Mouse (Mus musculus) layer of hippocampus, adult 9-10 months (tissue): ENCODE measurements around the gene L3mbtl2.
"Not testable (repeated sequence)": the region's sequence is repeated elsewhere in the genome, so short reads cannot be mapped to it uniquely, and the experiment has no call there.

Experiments
- DNase-seq: peaks from one replicate; pipeline ENCODE4 v3.0.0; 2022; ENCODE audit warnings: low spot score

L3mbtl2 gene

DNA sequence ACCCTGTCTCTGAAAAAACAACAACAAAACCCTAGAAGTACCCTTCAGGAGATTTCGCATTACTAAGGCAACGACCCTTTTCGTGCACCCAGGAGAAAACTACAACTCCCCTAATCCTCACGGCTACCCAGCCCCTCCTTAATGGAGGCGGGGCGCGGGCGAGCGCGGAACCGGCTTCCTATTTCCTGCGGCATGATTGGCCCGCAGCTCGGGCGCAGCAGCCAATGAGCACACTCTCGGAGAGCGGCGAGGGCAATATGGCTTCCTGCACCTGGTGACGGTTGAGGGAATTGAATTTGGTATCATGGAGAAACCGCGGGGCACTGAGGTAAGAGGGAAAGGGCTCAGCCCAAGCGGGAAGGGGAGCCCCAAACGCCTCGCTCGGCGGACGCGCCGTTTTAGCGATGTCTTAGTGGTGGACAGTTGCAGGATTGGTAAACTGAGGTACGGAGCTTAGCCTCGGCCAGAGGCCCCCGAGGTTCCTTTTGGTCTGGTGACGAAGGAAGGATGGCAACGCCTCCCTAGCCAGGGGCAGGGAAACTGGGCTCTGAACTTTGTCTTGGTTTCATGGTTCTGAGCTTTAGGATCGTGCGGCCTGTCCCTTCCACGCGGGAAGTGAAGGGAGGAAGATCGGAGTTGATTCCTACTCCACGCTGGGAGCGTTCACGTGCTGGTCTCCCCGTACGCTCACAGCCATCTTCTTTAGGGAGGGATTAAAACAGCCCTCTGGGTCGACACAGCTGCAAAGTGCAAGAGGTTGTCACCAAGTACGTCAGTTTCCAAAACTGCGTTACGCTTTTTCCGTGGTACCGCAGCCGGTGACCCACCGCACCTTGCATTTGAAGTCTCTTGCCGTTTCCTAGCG is at the start of gene L3mbtl2:
Gene L3mbtl2, plus strand, starts transcription at position 193 of the 865 bp plus-strand sequence.
- peak; percentile 69 for DNase-seq

DNA sequence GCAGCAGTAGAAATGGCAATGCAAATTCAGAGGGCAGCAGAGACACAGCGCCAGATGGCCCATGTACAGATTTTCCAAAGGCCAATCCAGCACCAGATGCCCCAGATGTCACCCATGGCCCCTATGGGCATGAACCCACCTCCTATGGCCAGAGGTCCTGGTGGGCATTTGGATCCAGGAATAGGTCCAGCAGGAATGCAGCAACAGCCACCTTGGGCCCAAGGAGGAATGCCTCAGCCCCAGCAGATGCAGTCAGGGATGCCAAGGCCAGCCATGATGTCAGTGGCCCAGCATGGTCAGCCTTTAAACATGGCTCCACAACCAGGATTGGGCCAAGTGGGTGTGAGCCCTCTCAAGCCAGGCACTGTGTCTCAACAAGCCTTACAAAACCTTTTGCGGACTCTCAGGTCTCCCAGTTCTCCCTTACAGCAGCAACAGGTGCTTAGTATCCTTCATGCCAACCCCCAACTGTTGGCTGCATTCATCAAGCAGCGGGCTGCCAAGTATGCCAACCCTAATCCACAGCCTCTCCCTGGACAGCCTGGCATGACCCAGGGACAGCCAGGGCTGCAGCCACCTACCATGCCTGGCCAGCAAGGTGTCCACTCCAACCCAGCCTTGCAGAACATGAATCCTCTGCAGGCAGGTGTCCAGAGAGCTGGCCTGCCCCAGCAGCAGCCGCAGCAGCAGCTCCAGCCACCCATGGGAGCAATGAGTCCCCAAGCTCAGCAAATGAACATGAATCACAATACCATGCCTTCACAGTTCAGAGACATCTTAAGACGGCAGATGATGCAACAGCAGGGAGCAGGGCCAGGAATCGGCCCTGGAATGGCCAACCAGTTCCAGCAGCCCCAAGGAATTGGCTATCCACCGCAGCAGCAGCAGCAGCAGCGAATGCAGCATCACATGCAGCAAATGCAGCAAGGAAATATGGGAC is 13.9 kb upstream of the L3mbtl2 start:
- no peak for DNase-seq

GRCm38 (mm10) chr15:81650636-81651035 is 13.1 kb upstream of the L3mbtl2 start:
- no peak for DNase-seq

DNA sequence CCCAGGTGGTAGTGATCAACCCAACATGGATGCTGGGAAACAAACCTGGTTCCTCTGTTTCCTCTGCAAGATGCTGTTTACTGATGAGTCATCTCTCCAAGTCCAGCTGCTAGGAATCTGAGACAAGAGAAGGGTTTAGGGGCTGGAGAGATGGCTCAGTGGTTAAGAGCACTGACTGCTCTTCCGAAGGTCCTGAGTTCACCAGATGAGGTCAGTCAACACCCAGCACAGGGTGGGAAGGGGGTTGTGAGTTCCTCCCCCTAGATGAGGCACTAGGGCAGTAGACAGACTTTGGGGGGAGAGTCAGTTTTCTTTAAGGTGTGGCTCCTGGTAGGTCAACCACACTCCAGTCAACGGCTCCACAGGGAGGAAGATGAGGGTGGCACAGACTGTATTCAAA is 2.0 kb upstream of the L3mbtl2 start:
- DNase-seq, result no peak

DNA sequence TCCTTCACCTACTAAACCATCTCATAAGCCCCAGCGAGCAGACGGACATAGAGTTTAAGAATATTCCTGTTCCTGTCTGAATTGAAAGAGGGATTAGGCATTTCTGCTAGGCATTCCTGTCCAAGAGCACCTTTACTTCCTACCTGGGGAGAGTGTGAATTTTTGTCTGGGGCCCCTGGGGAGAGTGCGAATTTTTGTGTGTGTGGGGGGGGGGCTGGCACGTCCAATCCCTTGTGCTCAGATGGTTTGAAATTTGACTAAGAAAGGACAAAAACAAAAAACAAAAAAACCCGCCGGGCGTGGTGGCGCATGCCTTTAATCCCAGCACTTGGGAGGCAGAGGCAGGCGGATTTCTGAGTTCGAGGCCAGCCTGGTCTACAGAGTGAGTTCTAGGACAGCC is 408 bp upstream of the L3mbtl2 start:
- no peak for DNase-seq

GRCm38 (mm10) chr15:81666957-81667356 is 3.3 kb downstream of the L3mbtl2 start:
- no peak for DNase-seq

- no peak for DNase-seq
These were observed 6.5 kb downstream of the L3mbtl2 start for GRCm38 (mm10) chr15:81670231-81670640.

DNA sequence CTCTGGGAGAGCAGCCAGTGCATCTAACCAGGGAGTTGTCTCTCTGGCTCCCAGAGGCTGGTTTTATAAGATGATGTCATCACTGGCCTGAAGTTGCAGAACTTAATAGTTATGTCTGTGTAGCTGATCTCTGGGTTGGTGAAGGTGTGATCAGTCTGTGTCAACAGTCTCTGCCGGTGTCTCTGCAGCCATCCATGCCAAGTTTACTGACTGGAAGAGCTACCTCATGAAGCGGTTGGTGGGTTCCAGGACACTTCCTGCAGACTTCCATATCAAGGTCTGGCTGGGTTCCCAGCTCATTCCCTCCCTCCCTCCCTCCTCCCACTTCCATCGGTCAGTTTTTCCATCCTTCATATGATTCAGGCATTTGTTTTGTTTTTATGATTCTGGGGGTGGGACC is 12.9 kb downstream of the L3mbtl2 start:
- DNase-seq, result no peak

GRCm38 (mm10) chr15:81680301-81680805 is 16.7 kb downstream of the L3mbtl2 start:
- DNase-seq, result no peak

DNA sequence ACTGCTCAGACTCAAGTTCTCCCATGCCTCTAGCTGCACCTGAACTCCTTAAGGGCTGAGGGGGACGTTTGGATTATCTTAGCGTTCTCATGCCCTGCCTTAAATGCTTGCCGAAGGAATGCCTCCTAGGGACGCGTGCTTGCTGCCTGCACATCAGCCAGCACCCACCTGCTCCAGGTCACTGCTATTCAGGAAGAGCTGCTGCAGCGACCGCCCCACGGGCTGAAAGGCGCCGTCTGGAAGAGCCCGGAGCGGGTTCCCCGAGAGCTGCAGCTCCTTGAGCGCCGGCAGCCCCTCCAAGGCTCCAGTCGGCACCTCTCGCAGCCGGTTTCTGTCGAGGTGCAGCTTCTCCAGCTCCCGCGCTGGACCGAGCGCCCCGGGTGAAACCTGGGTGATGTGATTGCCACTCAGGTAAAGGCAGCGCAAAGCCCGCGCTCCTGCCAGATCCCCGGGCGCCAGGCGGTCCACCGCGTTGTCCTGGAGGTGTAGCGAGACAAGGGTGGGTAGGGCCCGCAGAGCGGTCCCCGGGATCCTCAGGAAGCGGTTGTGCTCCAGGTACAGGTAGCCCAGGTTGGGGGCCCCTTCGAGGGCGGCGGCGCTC is 29.8 kb downstream of the L3mbtl2 start:
- DNase-seq, result no peak

- no peak for DNase-seq
These were observed 30.5 kb downstream of the L3mbtl2 start for GRCm38 (mm10) chr15:81693967-81694881.

DNA sequence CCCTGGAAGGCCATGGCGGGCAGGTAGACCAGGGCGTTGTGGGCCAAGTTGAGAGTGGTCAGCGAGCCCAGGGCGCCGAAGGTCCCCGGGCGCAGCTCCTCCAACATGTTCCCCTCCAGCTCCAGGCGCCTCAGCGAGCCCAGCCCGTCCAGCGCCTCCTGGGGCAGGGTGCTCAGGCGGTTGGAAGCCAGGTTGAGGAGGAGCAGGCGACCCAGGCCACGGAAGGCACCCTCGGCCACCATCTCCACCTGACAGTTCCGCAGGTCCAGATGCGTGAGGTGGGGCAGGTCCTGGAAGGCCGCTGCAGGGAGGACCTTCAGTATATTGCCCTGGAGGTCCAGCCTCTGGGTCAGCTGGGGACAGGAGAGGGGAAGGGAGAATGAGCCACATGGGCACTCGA is 31.2 kb downstream of the L3mbtl2 start:
- no peak for DNase-seq

GRCm38 (mm10) chr15:81697175-81697574 is 33.5 kb downstream of the L3mbtl2 start, which contains the start of gene Chadl:
Gene Chadl, minus strand, starts transcription at chr15:81697287.
- DNase-seq, result no peak

DNA sequence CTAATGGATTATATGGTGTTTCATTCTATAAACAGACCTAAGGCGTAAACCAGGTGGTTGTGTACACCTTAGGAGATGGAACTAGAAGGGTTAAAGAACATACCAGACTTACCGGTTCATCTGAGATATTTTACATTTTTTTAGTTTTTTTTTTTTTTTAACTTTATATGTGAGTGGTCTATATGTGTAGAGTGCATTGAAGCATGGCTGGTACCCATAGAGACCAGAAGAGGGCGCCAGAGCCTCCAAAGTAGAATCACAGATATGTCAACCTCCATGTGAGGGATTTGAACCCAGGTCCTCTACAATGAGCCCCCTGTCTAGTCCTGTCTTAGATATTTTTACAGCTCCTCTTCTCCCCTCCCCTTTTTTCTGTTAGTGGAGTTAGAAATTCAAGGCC is 34.2 kb downstream of the L3mbtl2 start:
- no peak for DNase-seq

DNA sequence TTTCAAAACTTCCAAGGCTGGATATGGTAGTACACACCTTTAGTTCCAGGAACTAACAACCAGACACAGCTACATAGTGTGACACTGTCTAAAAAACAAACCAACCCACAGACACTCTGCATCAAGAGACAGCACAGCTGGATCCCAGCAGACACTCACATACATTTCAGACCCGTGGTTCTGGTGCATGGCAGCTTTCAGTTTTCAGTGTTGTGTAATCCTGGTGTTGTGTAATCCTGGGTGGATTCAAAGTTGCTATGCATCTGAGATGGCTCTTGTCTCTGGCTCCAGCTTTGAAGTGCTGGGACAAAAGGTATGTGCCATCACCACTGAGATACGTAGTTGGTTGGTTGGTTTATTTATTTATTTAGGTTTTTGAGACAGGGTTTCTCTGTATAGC is 34.8 kb downstream of the L3mbtl2 start:
- no peak for DNase-seq

DNA sequence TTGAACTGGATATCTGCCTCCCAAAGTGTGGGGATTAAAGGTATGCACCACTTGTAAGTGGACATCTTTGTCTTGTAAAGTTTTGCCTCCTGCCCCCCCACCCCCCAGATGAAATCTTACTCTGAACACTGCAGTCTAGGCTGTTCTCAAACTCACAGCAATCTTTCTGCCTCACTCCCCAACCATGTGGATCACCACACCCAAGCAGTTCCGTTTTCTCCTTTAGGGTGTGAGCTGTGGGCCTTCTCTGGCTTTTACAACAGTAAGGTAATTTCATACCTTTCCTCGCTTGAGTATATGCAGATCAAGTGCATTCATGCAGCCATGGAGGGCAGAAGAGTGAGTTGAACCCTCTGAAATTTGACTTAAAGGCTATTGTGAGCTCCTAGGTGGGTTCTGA is 36.5 kb downstream of the L3mbtl2 start:
- DNase-seq, result no peak

DNA sequence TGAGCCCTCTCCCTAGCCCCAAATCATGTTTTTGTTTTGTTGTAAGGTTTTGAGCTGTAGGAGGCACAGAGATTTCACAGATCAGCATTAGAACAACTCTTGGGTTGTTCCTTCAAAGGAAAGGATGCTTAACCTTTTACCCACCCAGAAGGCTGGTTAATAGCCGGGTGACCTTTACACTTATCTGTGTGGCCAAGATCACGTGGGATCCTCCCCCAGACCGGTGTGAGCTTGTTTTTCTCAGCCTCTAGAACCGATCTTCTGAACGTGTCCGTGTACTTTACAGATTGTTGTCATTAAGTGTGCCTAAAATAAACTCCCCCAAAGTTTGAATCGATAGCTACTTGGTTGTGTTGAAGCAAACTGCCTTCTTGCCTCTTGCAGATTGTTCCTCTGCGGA is 36.9 kb downstream of the L3mbtl2 start:
- DNase-seq, result no peak

DNA sequence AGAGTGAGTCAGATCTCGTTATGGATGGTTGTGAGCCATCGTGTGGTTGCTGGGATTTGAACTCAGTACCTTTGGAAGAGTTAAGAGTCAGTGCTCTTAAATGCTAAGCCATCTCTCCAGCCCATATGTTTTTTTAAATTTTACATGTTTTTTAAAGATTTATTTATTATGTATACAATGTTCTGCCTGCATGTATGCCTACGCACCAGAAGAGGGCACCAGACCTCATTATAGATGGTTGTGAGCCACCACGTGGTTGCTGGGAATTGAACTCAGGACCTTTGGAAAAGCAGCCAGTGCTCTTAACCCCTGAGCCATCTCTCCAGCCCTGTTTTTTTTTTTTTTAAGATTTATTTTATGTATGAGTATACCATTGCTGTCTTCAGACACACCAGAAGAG is 37.7 kb downstream of the L3mbtl2 start:
- DNase-seq, result not testable (repeated sequence)

GRCm38 (mm10) chr15:81702306-81703093 is 38.8 kb downstream of the L3mbtl2 start:
- no peak for DNase-seq

GRCm38 (mm10) chr15:81703094-81703489 is 39.4 kb downstream of the L3mbtl2 start:
- no peak for DNase-seq
